Mouse (Mus musculus): ENCODE data around the gene Ldoc1.

The Ldoc1 gene

GRCm38 (mm10) chrX:61709302-61710033 lies at the start of gene Ldoc1:
Gene Ldoc1, plus strand, starts transcription at chrX:61709497.
- no peak for DNase-seq

GRCm38 (mm10) chrX:61710131-61710530 lies 834 bp downstream of the Ldoc1 start:
- no peak for DNase-seq

- DNase-seq: no peak
These were observed 13.2 kb downstream of the Ldoc1 start for GRCm38 (mm10) chrX:61722281-61723028.

- DNase-seq: no peak
These were observed 14.0 kb downstream of the Ldoc1 start for GRCm38 (mm10) chrX:61723029-61723980.

GRCm38 (mm10) chrX:61727516-61728310 lies 18.4 kb downstream of the Ldoc1 start:
- DNase-seq: no peak

All from right cerebral cortex, postnatal 14 days (tissue).